10 mouse cellular contexts compared by ENCODE assay signal in genomic region chr4:55716161-55716651, GRCm38 (mm10).
DNase-seq lines count a peak whose midpoint lies in the region; TF ChIP-seq lines count a peak whose summit lies in the region.
"Had no signal": no experiment of that assay in that cellular context is flagged by ENCODE, and none has a peak within 500 bp of the region (broad histone marks: within the 10 kb centered on the region; RNA-seq: fewer than 3 reads in every experiment).

No protein-coding gene starts in this region.

- TF ChIP-seq CTCF in left cerebral cortex, adult 2 months (IDR thresholded peaks at IDR 0.05): no peak

- H3K4me3 ChIP-seq in left cerebral cortex, adult 2 months: no peak overlapping the region
- H3K4me3 ChIP-seq: intestine, embryonic 15.5 days; midbrain, embryonic 12.5 days had no signal

- no peak overlapping the region for H3K27ac ChIP-seq in left cerebral cortex, adult 2 months
- H3K27ac ChIP-seq: intestine, embryonic 15.5 days; midbrain, embryonic 12.5 days had no signal

- intact Hi-C loops in left cerebral cortex, postnatal 4 days (cut with DNase I): no loop called here
- intact Hi-C loops in left cerebral cortex, adult 2 months (cut with DNase I): no loop called here

- peak; percentile 81 to 84 for DNase-seq in cerebellum, postnatal 10 days
- DNase-seq in cerebellum, adult 9-11 months: no peak
- DNase-seq in left cerebral cortex, postnatal 4 days: peak; percentile 69
- no peak for DNase-seq in left cerebral cortex, adult 2 months (ENCODE audit: extremely low spot score in 1 of 2, low spot score in 2 of 2)
- peak; percentile 21 for DNase-seq in fat pad, adult 2 months (ENCODE audit: extremely low read depth, low read depth, low spot score)
- peak; percentile 29 for DNase-seq in lung, postnatal 25 days (ENCODE audit: low spot score)
- no peak for DNase-seq in urinary bladder, adult 2 months (ENCODE audit: low spot score)
- DNase-seq in thymus, postnatal 10 days (ENCODE audit: low spot score in 2 of 2): no peak

Comparison
In these comparisons a context has a peak if more than half of its experiments do, and no peak if none do; other contexts are left out.
1. DNase-seq: peak in cerebellum, postnatal 10 days (2 of 2), left cerebral cortex, postnatal 4 days (single experiment), fat pad, adult 2 months (single experiment) and lung, postnatal 25 days (single experiment); none in cerebellum, adult 9-11 months (single experiment), left cerebral cortex, adult 2 months (0 of 2), urinary bladder, adult 2 months (single experiment) and thymus, postnatal 10 days (0 of 2).